Mouse (Mus musculus): ENCODE measurements around the gene Nup85.

Nup85 gene

GRCm38 (mm10) chr11:115582913-115583606 lies 18.8 kb downstream of the Nup85 start:
- DNase-seq (ENCODE audit: extremely low read depth, low read depth), result no peak

- DNase-seq (ENCODE audit: extremely low read depth, low read depth), result no peak
Observed at GRCm38 (mm10) chr11:115584376-115585073, 20.3 kb downstream of the Nup85 start.

GRCm38 (mm10) chr11:115585573-115586100 lies 21.4 kb downstream of the Nup85 start:
- no peak for DNase-seq (ENCODE audit: extremely low read depth, low read depth)

GRCm38 (mm10) chr11:115586403-115586802 lies 22.2 kb downstream of the Nup85 start:
- no peak for DNase-seq (ENCODE audit: extremely low read depth, low read depth)

- no peak for DNase-seq (ENCODE audit: extremely low read depth, low read depth)
Observed at GRCm38 (mm10) chr11:115587984-115588383, 23.8 kb downstream of the Nup85 start.

GRCm38 (mm10) chr11:115590526-115591075 lies 26.4 kb downstream of the Nup85 start:
- no peak for DNase-seq (ENCODE audit: extremely low read depth, low read depth)

- no peak for DNase-seq (ENCODE audit: extremely low read depth, low read depth)
Observed at GRCm38 (mm10) chr11:115595209-115595608, 31.0 kb downstream of the Nup85 start.

- DNase-seq (ENCODE audit: extremely low read depth, low read depth), result no peak
Observed at GRCm38 (mm10) chr11:115598309-115598708, 34.1 kb downstream of the Nup85 start.

- DNase-seq (ENCODE audit: extremely low read depth, low read depth), result no peak
Observed at GRCm38 (mm10) chr11:115599722-115600121, 35.5 kb downstream of the Nup85 start.

- DNase-seq (ENCODE audit: extremely low read depth, low read depth), result no peak
Observed at GRCm38 (mm10) chr11:115600743-115601142, 36.5 kb downstream of the Nup85 start.

- peak; percentile 74 for DNase-seq (ENCODE audit: extremely low read depth, low read depth)
Observed at GRCm38 (mm10) chr11:115601174-115601573, 36.9 kb downstream of the Nup85 start.

GRCm38 (mm10) chr11:115603128-115603475 lies 38.9 kb downstream of the Nup85 start:
- no peak for DNase-seq (ENCODE audit: extremely low read depth, low read depth)

- DNase-seq (ENCODE audit: extremely low read depth, low read depth), result peak; percentile 48
Observed at GRCm38 (mm10) chr11:115603476-115604303, 39.5 kb downstream of the Nup85 start, which contains the start of the genes Mrps7 and Gga3. Mrps7 (plus strand) TSS chr11:115603925. Gga3 (minus strand) TSS chr11:115604051.

GRCm38 (mm10) chr11:115604304-115604696 lies 40.1 kb downstream of the Nup85 start:
- no peak for DNase-seq (ENCODE audit: extremely low read depth, low read depth)

GRCm38 (mm10) chr11:115606733-115607132 lies 42.5 kb downstream of the Nup85 start:
- no peak for DNase-seq (ENCODE audit: extremely low read depth, low read depth)

GRCm38 (mm10) chr11:115608421-115609399 lies 44.5 kb downstream of the Nup85 start:
- DNase-seq (ENCODE audit: extremely low read depth, low read depth), result no peak

- DNase-seq (ENCODE audit: extremely low read depth, low read depth), result no peak
Observed at GRCm38 (mm10) chr11:115609576-115609975, 45.3 kb downstream of the Nup85 start.

GRCm38 (mm10) chr11:115611173-115611572 lies 46.9 kb downstream of the Nup85 start:
- DNase-seq (ENCODE audit: extremely low read depth, low read depth), result no peak

- DNase-seq (ENCODE audit: extremely low read depth, low read depth), result no peak
Observed at GRCm38 (mm10) chr11:115612059-115612409, 47.8 kb downstream of the Nup85 start.

GRCm38 (mm10) chr11:115612410-115613137 lies 48.3 kb downstream of the Nup85 start, which contains the start of gene Mif4gd:
Mif4gd (minus strand) TSS chr11:115612969.
- DNase-seq (ENCODE audit: extremely low read depth, low read depth), result peak; percentile 54
